Mouse (Mus musculus) G1E (cell line): ENCODE data around the gene Atf6.

Experiments used
- CTCF ChIP-seq: IDR thresholded peaks from 2 replicates; pipeline ENCODE4 v1.5.1; 2012; ENCODE audit warnings: low read depth, low read length, inconsistent platforms, mixed read lengths
- GATA1 ChIP-seq: IDR thresholded peaks from 2 replicates; pipeline ENCODE4 v1.6.1; 2012; ENCODE audit warnings: borderline replicate concordance, low read length, inconsistent platforms, mixed read lengths
- POLR2AphosphoS5 ChIP-seq: IDR thresholded peaks from 2 replicates; pipeline ENCODE4 v1.6.1; 2012; ENCODE audit warnings: low read depth, low read length, inconsistent platforms; ENCODE audit not compliant: insufficient replicate concordance

- TF ChIP-seq CTCF (no peak), POLR2AphosphoS5 (no peak), GATA1 (no peak)
Measured at GRCm38 (mm10) chr1:170689773-170690172, 177.8 kb downstream of the Atf6 start.
